ENCODE assay signal across 27 mouse cellular contexts in the genomic region with DNA sequence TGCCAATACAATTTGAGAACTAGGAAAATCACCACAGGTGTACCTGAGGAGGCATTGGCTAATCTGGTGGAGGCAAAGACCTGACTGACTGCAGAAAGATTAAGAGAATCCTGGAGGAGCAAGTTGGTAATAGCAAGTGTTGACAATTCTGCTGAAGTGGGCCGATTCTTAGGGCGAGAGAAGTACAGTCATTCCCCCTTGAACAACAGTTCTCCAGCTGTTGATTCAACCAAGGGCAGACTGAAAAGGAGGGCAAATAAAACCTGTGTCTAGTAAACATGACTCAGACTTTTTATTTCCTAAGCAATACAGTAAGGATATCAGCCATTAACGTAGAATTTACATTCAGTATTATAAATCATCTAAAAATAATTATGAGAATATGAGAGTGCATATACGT. TPM values are rescaled to one million over a fixed set of nuclear protein-coding genes. Genes with fewer than 3 reads are reported as not detected.
A peak's percentile ranks its signal among the peaks of the same experiment; 100 is the strongest.
DNase-seq lines count a peak whose midpoint lies in the region; ATAC-seq and TF ChIP-seq lines count a peak whose summit lies in the region.
"Had no signal": no experiment of that assay in that cellular context is flagged by ENCODE, and none has a peak within 500 bp of the region (broad histone marks: within the 10 kb centered on the region; RNA-seq: fewer than 3 reads in every experiment).

No protein-coding gene starts in this region.

- TF ChIP-seq EP300 in liver, postnatal 0 days (IDR thresholded peaks at IDR 0.05; ENCODE audit: low read depth), result no peak

- no peak for DNase-seq in kidney, postnatal 0 days (ENCODE audit: low spot score)
- no peak for DNase-seq in kidney, postnatal 4 days
- DNase-seq in lung, postnatal 36 days, result no peak
- DNase-seq in liver, postnatal 0 days, result no peak
- no peak for DNase-seq in right cerebral cortex, postnatal 25 days
- DNase-seq: adrenal gland, postnatal 14 days; cerebellum, adult 11-12 months; cerebellum, adult 9-11 months; gastrocnemius, postnatal 10 days; heart, postnatal 4 days; kidney, postnatal 36 days; lung, adult 2 months; right cerebral cortex, adult 18-20 months; right cerebral cortex, postnatal 4 days; thymus, postnatal 4 days had no signal

- no peak for ATAC-seq in forebrain, embryonic 13.5 days
- no peak for ATAC-seq in forebrain, embryonic 15.5 days (replicated peaks)
- ATAC-seq in kidney, postnatal 0 days (replicated peaks; ENCODE audit: low FRiP score, low read depth), result no peak
- ATAC-seq in lung, embryonic 16.5 days (ENCODE audit: low read depth), result no peak
- no peak for ATAC-seq in liver, postnatal 0 days
- ATAC-seq: intestine, postnatal 0 days; midbrain, embryonic 13.5 days; Patski had no signal

- H3K4me1 ChIP-seq in forebrain, embryonic 13.5 days, result peaks cover 61% of the 10 kb centered on the region
- H3K4me1 ChIP-seq in forebrain, embryonic 15.5 days, result peaks cover 51% of the 10 kb centered on the region
- peaks cover 35% of the 10 kb centered on the region for H3K4me1 ChIP-seq in kidney, postnatal 0 days (replicated peaks; ENCODE audit: insufficient read depth, low read length)
- H3K4me1 ChIP-seq in lung, embryonic 16.5 days (replicated peaks; ENCODE audit: control insufficient read depth, insufficient read depth, low read length), result peaks cover 25% of the 10 kb centered on the region
- peaks cover 43% of the 10 kb centered on the region for H3K4me1 ChIP-seq in liver, postnatal 0 days (ENCODE audit: insufficient read depth)

- H3K4me3 ChIP-seq in forebrain, embryonic 13.5 days, result no peak overlapping the region
- no peak overlapping the region for H3K4me3 ChIP-seq in forebrain, embryonic 15.5 days
- no peak overlapping the region for H3K4me3 ChIP-seq in kidney, postnatal 0 days (replicated peaks; ENCODE audit: low read depth, low read length)
- H3K4me3 ChIP-seq in lung, embryonic 16.5 days (ENCODE audit: low read length), result no peak overlapping the region
- no peak overlapping the region for H3K4me3 ChIP-seq in liver, postnatal 0 days (ENCODE audit: low read depth, low read length)
- H3K4me3 ChIP-seq: embryonic facial prominence, embryonic 15.5 days; limb, embryonic 10.5 days; limb, embryonic 15.5 days; midbrain, embryonic 13.5 days had no signal

- TF ChIP-seq CTCF in kidney, postnatal 0 days (IDR thresholded peaks at IDR 0.05; ENCODE audit: low read depth), result no peak
- TF ChIP-seq CTCF in liver, postnatal 0 days (IDR thresholded peaks at IDR 0.05; ENCODE audit: low read depth), result no peak

- peak overlapping the region; percentile 13 for H3K4me2 ChIP-seq in forebrain, embryonic 13.5 days
- H3K4me2 ChIP-seq in forebrain, embryonic 15.5 days (replicated peaks), result no peak overlapping the region; the same call in 1 of the 2 replicates
- H3K4me2 ChIP-seq in kidney, postnatal 0 days (ENCODE audit: low read length), result 0 out of 2 replicates have a peak overlapping the region, but pooled peaks have one; percentile 1
- no peak overlapping the region for H3K4me2 ChIP-seq in lung, embryonic 16.5 days (ENCODE audit: low read depth, low read length)
- no peak overlapping the region for H3K4me2 ChIP-seq in liver, postnatal 0 days (ENCODE audit: low read depth, low read length)
- H3K4me2 ChIP-seq: embryonic facial prominence, embryonic 15.5 days; heart, embryonic 11.5 days; hindbrain, embryonic 14.5 days; limb, embryonic 15.5 days; midbrain, embryonic 13.5 days had no signal

- H3K27me3 ChIP-seq in forebrain, embryonic 13.5 days, result no peaks in the 10 kb centered on the region
- H3K27me3 ChIP-seq in forebrain, embryonic 15.5 days, result no peaks in the 10 kb centered on the region
- H3K27me3 ChIP-seq in kidney, postnatal 0 days (ENCODE audit: insufficient read depth, low read length), result no peaks in the 10 kb centered on the region
- H3K27me3 ChIP-seq in lung, embryonic 16.5 days (ENCODE audit: control insufficient read depth, insufficient read depth, low read depth, low read length), result no peaks in the 10 kb centered on the region
- no peaks in the 10 kb centered on the region for H3K27me3 ChIP-seq in liver, postnatal 0 days (ENCODE audit: insufficient read depth, low read length)
- H3K27me3 ChIP-seq: embryonic facial prominence, embryonic 15.5 days; limb, embryonic 15.5 days; midbrain, embryonic 13.5 days; Patski had no signal

- no peaks in the 10 kb centered on the region for H3K9me3 ChIP-seq in forebrain, embryonic 13.5 days (replicated peaks)
- H3K9me3 ChIP-seq in forebrain, embryonic 15.5 days, result no peaks in the 10 kb centered on the region
- no peaks in the 10 kb centered on the region for H3K9me3 ChIP-seq in kidney, postnatal 0 days (replicated peaks; ENCODE audit: low read length)
- H3K9me3 ChIP-seq in lung, embryonic 16.5 days (ENCODE audit: control insufficient read depth, low read length), result no peaks in the 10 kb centered on the region
- H3K9me3 ChIP-seq in liver, postnatal 0 days (ENCODE audit: low read length), result no peaks in the 10 kb centered on the region
- H3K9me3 ChIP-seq: embryonic facial prominence, embryonic 15.5 days; limb, embryonic 10.5 days; limb, embryonic 15.5 days; midbrain, embryonic 13.5 days had no signal

- peak overlapping the region; percentile 48 for H3K9ac ChIP-seq in forebrain, embryonic 13.5 days
- H3K9ac ChIP-seq in forebrain, embryonic 15.5 days (replicated peaks), result no peak overlapping the region
- H3K9ac ChIP-seq in kidney, postnatal 0 days (ENCODE audit: low read depth, low read length), result no peak overlapping the region
- H3K9ac ChIP-seq in lung, embryonic 16.5 days (ENCODE audit: low read length), result no peak overlapping the region
- no peak overlapping the region for H3K9ac ChIP-seq in liver, postnatal 0 days (replicated peaks)
- H3K9ac ChIP-seq: embryonic facial prominence, embryonic 15.5 days; hindbrain, embryonic 14.5 days; limb, embryonic 15.5 days; midbrain, embryonic 13.5 days had no signal

- H3K36me3 ChIP-seq in forebrain, embryonic 13.5 days (ENCODE audit: poor library complexity, severe bottlenecking), result peaks cover 32% of the 10 kb centered on the region
- H3K36me3 ChIP-seq in forebrain, embryonic 15.5 days, result no peaks in the 10 kb centered on the region
- no peaks in the 10 kb centered on the region for H3K36me3 ChIP-seq in kidney, postnatal 0 days (ENCODE audit: insufficient read depth, low read length)
- H3K36me3 ChIP-seq in lung, embryonic 16.5 days (ENCODE audit: control insufficient read depth, insufficient read depth, low read length), result peaks cover 6% of the 10 kb centered on the region; the same call in 1 of the 2 replicates
- peaks cover 4% of the 10 kb centered on the region; the same call in 1 of the 2 replicates for H3K36me3 ChIP-seq in liver, postnatal 0 days (replicated peaks; ENCODE audit: insufficient read depth, low read length)
- H3K36me3 ChIP-seq: embryonic facial prominence, embryonic 15.5 days had no signal

- 80% methylated on average over 4 of the region's 4 CpGs for WGBS in forebrain, embryonic 13.5 days
- 78% methylated on average over 4 of the region's 4 CpGs for WGBS in forebrain, embryonic 15.5 days
- 67% methylated on average over 4 of the region's 4 CpGs for WGBS in kidney, postnatal 0 days
- 59% methylated on average over 4 of the region's 4 CpGs for WGBS in lung, embryonic 16.5 days
- 71% methylated on average over 4 of the region's 4 CpGs for WGBS in liver, postnatal 0 days (ENCODE audit: insufficient replicate concordance)

- peak overlapping the region; percentile 68; the same call in 1 of the 2 replicates for H3K27ac ChIP-seq in forebrain, embryonic 13.5 days
- no peak overlapping the region; the same call in 1 of the 2 replicates for H3K27ac ChIP-seq in forebrain, embryonic 15.5 days (replicated peaks)
- H3K27ac ChIP-seq in kidney, postnatal 0 days, result 0 out of 2 replicates have a peak overlapping the region, but pooled peaks have one; percentile 1
- H3K27ac ChIP-seq in lung, embryonic 16.5 days (ENCODE audit: low read length), result 0 out of 2 replicates have a peak overlapping the region, but pooled peaks have one; percentile 27
- peak overlapping the region; percentile 76; the same call in 1 of the 2 replicates for H3K27ac ChIP-seq in liver, postnatal 0 days (ENCODE audit: low read depth)
- H3K27ac ChIP-seq: embryonic facial prominence, embryonic 15.5 days; hindbrain, embryonic 14.5 days; limb, embryonic 10.5 days; limb, embryonic 15.5 days; macrophage had no signal

RNA-seq across cellular contexts. Expression of gene Tnpo1, which starts 10.6 kb away (rescaled TPM):
- 62.6 and 74.6 TPM in 2 replicates for polyA plus RNA-seq in forebrain, embryonic 13.5 days (2015; fragmentation: Nextera tagmentation; extraction: Ambion mirVana)
- 54.6 and 57.0 TPM in 2 replicates for polyA plus RNA-seq in forebrain, embryonic 15.5 days (2015; fragmentation: Nextera tagmentation; extraction: Ambion mirVana)
- 37.8 and 39.0 TPM in 2 replicates for polyA plus RNA-seq in kidney, postnatal 0 days (2015; fragmentation: Nextera tagmentation; extraction: Ambion mirVana)
- 48.1 and 51.0 TPM in 2 replicates for polyA plus RNA-seq in lung, embryonic 16.5 days (2015; fragmentation: Nextera tagmentation; extraction: Ambion mirVana)
- polyA plus RNA-seq in liver, postnatal 0 days (2015; fragmentation: Nextera tagmentation; extraction: Ambion mirVana), result 9.6 and 14.0 TPM in 2 replicates

Comparison
In these comparisons a context has a peak if more than half of its experiments do, and no peak if none do; other contexts are left out.
1. H3K4me2 ChIP-seq: peak in forebrain, embryonic 13.5 days (single experiment) and kidney, postnatal 0 days (single experiment); none in forebrain, embryonic 15.5 days (single experiment), lung, embryonic 16.5 days (single experiment) and liver, postnatal 0 days (single experiment).